Mouse (Mus musculus): Measurements from ENCODE around the gene Rpgrip1.
"Not testable (repeated sequence)": the region's sequence is repeated elsewhere in the genome, so short reads cannot be mapped to it uniquely, and the experiment has no call there.

The Rpgrip1 gene

GRCm38 (mm10) chr14:52110346-52110745 is at the start of gene Rpgrip1:
Gene Rpgrip1 (plus strand): TSS chr14:52110704.
- no peak for DNase-seq (ENCODE audit: low read depth)

GRCm38 (mm10) chr14:52060800-52061199 is 49.7 kb upstream of the Rpgrip1 start:
- no peak for DNase-seq (ENCODE audit: low read depth)

- DNase-seq (ENCODE audit: low read depth), result no peak
These were observed 48.7 kb upstream of the Rpgrip1 start for GRCm38 (mm10) chr14:52061798-52062197.

GRCm38 (mm10) chr14:52066135-52066534 is 44.4 kb upstream of the Rpgrip1 start:
- no peak for DNase-seq (ENCODE audit: low read depth)

DNA sequence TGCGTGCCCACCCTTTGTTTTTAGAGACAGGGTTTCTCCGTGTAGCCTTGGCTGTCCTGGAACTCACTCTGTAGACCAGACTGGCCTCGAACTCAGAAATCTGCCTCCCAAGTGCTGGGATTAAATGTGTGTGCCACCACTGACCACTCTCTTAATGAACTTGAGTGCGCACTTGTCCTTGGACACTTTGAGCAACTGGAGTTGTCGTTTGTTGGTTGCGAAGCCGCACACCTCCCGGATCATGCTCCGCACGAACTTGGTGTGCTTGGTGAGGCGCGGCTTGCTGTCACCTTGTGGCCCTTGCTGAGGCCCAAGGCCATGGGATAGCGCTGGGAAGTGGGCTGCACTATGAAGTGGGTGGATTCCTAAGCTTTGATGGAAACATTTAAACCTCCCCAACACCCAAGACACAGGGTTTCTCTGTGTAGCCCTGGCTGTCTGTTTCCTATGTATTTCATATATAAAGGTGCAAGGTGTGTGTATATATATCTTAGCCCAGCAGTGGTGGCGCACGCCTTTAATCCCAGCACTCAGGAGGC is 38.8 kb upstream of the Rpgrip1 start:
- no peak for DNase-seq (ENCODE audit: low read depth)

GRCm38 (mm10) chr14:52083083-52083482 is 27.4 kb upstream of the Rpgrip1 start:
- no peak for DNase-seq (ENCODE audit: low read depth)

GRCm38 (mm10) chr14:52094533-52094932 is 16.0 kb upstream of the Rpgrip1 start:
- DNase-seq (ENCODE audit: low read depth), result no peak

GRCm38 (mm10) chr14:52097191-52097590 is 13.3 kb upstream of the Rpgrip1 start:
- not testable (repeated sequence) for DNase-seq (ENCODE audit: low read depth)

DNA sequence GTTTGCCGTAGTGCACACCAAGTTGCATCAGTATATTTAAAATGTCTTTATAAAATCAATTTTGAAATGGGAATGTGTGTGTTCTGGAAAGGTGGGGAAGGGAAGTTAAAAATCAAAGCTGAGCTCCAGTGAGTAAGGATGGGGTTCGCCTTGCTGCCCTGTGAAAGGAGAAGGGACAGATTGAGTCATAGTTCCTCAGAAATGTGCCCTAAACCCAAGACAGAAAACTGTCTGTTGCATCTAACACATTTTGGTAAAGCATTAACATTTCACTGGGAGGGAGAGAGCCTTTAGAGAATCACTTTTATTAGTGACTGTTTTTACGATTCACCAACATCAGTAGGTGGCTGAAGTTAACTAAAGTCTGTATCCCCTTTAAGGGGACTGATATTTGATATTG is 12.1 kb upstream of the Rpgrip1 start:
- DNase-seq (ENCODE audit: low read depth), result not testable (repeated sequence)

DNA sequence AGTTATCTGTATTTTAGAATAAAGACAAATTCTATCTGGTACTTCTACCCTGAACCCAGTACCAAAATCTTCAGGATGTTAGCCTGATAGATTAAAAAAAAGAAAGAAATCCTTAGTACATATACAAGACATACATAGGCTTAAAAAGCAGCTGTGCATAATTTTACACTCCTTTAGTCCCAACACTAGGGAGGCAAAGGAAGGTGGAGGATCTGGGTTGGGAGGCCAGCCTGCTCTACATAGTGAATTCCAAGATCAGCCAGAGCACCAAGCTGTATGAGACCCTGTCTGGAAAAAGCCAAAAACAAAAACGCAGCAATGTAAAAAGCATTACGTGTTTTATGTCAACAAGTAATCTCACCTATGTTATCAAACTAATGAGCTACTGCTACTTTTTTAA is 10.9 kb upstream of the Rpgrip1 start:
- no peak for DNase-seq (ENCODE audit: low read depth)

DNA sequence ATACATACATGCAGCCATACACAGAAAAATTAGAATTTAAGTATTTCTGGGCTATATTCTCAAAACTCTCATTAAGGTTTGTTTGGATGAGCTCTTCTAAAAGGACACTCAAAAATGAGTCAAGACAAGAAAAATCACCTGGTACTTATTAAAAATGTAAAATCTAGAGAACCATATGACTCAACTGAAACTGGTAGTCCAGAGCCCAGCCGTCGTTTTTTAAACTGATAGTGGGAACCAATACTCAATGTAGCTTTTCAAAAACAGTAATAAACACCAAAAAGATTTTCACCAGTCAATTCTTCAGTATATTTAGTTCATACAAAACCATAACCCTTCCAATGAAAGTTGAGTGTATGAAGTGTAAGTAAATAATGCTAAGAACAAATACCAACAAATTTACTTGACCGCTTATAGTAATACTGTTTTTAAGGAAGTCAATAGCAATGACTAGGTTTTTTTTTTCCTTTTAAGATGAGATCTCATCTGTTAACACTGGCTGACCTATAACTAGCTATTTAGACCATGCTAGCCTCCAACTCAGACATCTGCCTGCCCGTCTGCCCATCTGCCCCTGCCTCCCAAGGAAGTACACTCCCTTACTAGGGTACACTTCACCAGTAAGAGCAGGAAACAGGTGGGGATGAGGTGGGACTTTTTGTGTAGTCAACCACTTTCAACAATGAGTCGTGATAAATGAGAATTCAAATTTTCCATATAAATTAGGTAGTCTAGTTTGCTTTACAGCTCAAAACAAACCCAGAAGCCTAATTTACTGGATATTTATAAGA is 10.1 kb upstream of the Rpgrip1 start:
- no peak for DNase-seq (ENCODE audit: low read depth)

DNA sequence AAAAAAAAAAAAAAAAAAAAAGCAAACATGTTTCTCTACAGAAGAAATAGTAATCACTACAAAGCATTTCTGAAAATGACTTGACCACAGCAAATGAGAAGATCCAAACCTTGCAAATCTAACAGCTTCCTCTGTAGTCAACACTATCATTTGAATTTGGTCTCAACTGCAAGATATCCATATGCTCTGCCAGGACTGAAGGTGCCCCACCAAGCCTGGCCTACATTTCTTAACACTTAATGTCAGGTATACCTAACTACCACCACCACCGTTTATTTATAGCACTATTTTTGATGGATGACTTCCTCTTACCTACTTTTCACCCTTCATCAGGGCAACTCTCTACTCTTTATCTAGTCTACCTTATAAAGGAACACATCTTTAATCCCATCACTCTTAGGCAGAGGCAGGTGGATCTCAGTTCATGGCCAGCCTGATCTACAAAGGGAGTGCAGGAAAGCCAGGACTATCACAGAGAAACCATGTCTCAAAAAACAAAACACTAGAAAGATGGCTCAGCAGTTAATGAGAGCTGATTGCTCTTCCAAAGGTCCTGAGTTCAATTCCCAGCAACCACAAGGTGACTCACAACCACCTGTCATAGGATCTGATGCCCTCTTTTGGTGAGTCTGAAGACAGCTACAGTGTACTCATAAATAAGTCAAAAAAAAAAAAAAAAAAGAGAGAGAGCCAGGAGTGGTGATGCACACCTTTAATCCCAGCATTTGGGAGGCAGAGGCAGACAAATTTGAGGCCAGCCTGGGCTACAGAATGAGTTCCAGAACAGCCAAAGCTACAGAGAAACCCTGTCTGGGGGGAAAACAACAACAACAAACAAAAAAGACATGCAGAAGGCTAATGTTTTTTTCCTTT is 9.0 kb upstream of the Rpgrip1 start:
- no peak for DNase-seq (ENCODE audit: low read depth)

DNA sequence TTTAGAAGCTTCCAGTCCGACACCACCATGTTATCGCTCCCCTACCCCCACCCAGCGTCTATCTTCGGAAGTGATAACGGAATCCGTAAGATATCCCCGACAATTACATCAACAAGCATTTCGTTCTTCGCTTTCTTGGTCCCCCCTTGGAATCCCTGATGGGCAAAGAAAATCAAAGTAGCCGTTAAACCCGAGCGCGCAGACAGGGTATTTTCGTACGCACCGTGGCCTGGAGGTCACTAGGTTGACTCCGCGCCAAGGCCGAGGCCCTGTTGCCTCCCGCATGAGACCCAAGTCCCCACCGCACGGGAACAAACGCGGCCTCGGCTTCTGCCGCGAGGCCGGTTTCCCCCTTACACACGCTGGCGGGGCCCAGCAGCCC is 7.0 kb upstream of the Rpgrip1 start:
- no peak for DNase-seq (ENCODE audit: low read depth)

GRCm38 (mm10) chr14:52103856-52104676 is 6.4 kb upstream of the Rpgrip1 start, which contains the start of gene Hnrnpc:
Gene Hnrnpc (minus strand): TSS chr14:52104028.
- DNase-seq (ENCODE audit: low read depth), result peak; percentile 100

GRCm38 (mm10) chr14:52104677-52105285 is 5.7 kb upstream of the Rpgrip1 start:
- no peak for DNase-seq (ENCODE audit: low read depth)

- no peak for DNase-seq (ENCODE audit: low read depth)
These were observed 5.2 kb upstream of the Rpgrip1 start for GRCm38 (mm10) chr14:52105308-52105707.

- no peak for DNase-seq (ENCODE audit: low read depth)
These were observed 3.8 kb upstream of the Rpgrip1 start for GRCm38 (mm10) chr14:52106741-52107140.

GRCm38 (mm10) chr14:52108025-52108424 is 2.5 kb upstream of the Rpgrip1 start:
- no peak for DNase-seq (ENCODE audit: low read depth)

DNA sequence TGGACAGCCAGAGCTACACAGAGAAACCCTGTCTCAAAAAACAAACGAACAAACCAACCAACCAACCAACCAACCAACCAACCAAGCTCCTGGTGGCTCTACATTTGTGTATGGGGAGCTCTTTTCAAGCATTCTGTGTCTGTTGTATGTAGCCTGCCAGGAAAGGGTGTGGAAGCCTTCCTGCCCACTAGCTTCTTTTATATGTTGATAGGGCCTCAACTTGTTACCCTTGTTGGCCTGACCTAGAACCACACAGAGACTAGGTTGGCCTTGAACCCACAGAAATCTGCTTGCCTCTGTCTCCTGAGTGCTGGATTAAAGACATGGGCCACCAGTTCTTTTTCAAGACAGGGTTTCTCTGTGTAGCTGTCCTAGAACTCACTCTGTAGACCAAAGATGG is 3.6 kb downstream of the Rpgrip1 start:
- DNase-seq (ENCODE audit: low read depth), result no peak

DNA sequence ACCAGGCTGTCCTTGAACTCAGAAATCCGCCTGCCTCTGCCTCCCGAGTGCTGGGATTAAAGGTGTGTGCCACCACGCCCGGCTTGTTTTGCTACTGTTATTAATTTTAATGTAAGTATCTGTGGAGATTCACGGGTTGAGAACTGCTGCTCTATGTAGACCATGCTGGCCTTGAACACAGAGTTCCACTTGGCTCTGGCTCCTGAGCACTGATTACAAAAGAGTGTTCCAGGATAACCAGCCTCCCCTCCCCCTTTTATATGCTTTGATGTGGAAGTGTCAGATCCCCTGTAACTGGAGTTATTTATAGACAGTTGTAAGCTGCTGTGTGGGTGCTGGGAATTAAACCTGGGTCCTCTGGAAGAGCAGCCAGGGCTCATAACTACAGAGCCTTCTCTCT is 6.7 kb downstream of the Rpgrip1 start:
- no peak for DNase-seq (ENCODE audit: low read depth)

- DNase-seq (ENCODE audit: low read depth), result no peak
These were observed 7.9 kb downstream of the Rpgrip1 start for GRCm38 (mm10) chr14:52118456-52118822.
